In the genomic region with DNA sequence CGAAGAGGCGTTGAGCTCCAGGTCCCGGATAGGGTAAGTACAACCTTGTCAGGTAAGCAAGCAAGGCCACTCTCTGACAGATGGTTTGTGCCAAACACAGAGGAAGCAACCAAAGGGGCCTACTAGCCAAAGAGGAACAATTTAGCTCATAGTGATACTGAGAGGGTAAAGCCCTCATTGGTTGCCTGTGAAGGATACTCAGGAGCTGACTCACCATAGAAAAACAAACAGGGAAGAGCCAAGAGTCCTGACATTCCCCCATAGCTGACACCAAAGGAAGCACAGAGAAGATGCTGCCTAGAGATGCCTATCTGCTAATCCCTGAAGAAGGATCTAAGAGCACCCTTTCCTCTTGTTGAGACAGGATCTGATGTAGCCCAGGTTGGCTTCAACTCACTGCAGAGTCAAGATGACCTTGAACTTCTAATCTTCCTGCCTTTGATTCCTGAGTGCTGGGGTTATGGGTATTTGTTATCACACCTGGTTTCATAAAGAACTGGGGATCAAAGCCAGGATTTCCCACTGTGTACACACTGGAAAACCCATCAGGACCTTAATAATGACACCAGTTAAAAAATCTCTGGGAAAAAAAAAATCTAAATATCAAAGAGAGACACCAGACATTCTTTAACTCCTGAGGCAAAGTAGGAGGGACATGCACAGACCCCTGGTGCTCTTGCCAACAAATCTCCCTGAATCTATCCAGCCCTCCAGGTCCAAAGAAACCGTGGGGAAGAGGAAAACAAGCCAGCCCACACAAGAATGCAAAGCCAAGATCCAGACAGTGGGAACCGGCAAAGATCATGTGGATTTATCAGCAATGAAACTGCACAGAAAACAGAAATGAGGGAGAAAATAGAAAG, we compare ENCODE assay signal across 14 mouse cellular contexts. TPM values are rescaled to one million over a fixed set of nuclear protein-coding genes. Genes with fewer than 3 reads are reported as not detected.
A peak's percentile ranks its signal among the peaks of the same experiment; 100 is the strongest.
DNase-seq lines count a peak whose midpoint lies in the region; ATAC-seq and TF ChIP-seq lines count a peak whose summit lies in the region.
"Had no signal": no experiment of that assay in that cellular context is flagged by ENCODE, and none has a peak within 500 bp of the region (broad histone marks: within the 10 kb centered on the region; RNA-seq: fewer than 3 reads in every experiment).

No protein-coding gene starts in this region.

- H3K36me3 ChIP-seq in lung, embryonic 14.5 days (ENCODE audit: insufficient read depth), result 0 out of 2 replicates have a peak, but pooled peaks cover 3% of the 10 kb centered on the region
- 0 out of 2 replicates have a peak, but pooled peaks cover 5% of the 10 kb centered on the region for H3K36me3 ChIP-seq in small intestine, adult 2 months (ENCODE audit: control insufficient read depth, insufficient read depth, low read length)
- H3K36me3 ChIP-seq in forebrain, embryonic 10.5 days (replicated peaks), result no peaks in the 10 kb centered on the region
- H3K36me3 ChIP-seq: embryonic facial prominence, embryonic 12.5 days; G1E had no signal

- H3K4me1 ChIP-seq in lung, embryonic 14.5 days (ENCODE audit: insufficient read depth), result no peaks in the 10 kb centered on the region
- H3K4me1 ChIP-seq in small intestine, adult 2 months (ENCODE audit: control insufficient read depth, insufficient read depth, insufficient read length, low read length), result peaks cover 3% of the 10 kb centered on the region; the same call in 1 of the 2 replicates
- 0 out of 2 replicates have a peak, but pooled peaks cover 4% of the 10 kb centered on the region for H3K4me1 ChIP-seq in forebrain, embryonic 10.5 days

- H3K9me3 ChIP-seq in lung, embryonic 14.5 days (ENCODE audit: low read depth, low read length), result no peaks in the 10 kb centered on the region
- H3K9me3 ChIP-seq in forebrain, embryonic 10.5 days, result no peaks in the 10 kb centered on the region
- H3K9me3 ChIP-seq: embryonic facial prominence, embryonic 12.5 days; G1E had no signal

- no peak for ATAC-seq in lung, embryonic 14.5 days (ENCODE audit: insufficient read depth)
- ATAC-seq: midbrain, embryonic 16.5 days had no signal

- H3K4me3 ChIP-seq in lung, embryonic 14.5 days (ENCODE audit: low read depth, low read length), result no peak overlapping the region
- no peak overlapping the region for H3K4me3 ChIP-seq in small intestine, adult 2 months (ENCODE audit: low read depth, low read length)
- no peak overlapping the region for H3K4me3 ChIP-seq in forebrain, embryonic 10.5 days
- H3K4me3 ChIP-seq: embryonic facial prominence, embryonic 12.5 days had no signal

- H3K9ac ChIP-seq in lung, embryonic 14.5 days, result no peak overlapping the region
- H3K9ac ChIP-seq: embryonic facial prominence, embryonic 12.5 days had no signal

- H3K4me2 ChIP-seq in lung, embryonic 14.5 days, result no peak overlapping the region
- H3K4me2 ChIP-seq: embryonic facial prominence, embryonic 12.5 days had no signal

- TF ChIP-seq CTCF in lung, embryonic 14.5 days (IDR thresholded peaks at IDR 0.05; ENCODE audit: low read depth), result no peak
- TF ChIP-seq CTCF in small intestine, adult 2 months (IDR thresholded peaks at IDR 0.05; ENCODE audit: extremely low read depth, insufficient read length, insufficient replicate concordance, low read depth, low read length), result no peak

- WGBS in lung, embryonic 14.5 days, result 55% methylated on average over 5 of the region's 5 CpGs
- WGBS in small intestine, adult 2 months, result 71% methylated on average over 5 of the region's 5 CpGs
- 80% methylated on average over 5 of the region's 5 CpGs for WGBS in forebrain, embryonic 10.5 days

- H3K27ac ChIP-seq in lung, embryonic 14.5 days (ENCODE audit: low read depth), result peak overlapping the region; percentile 69
- H3K27ac ChIP-seq in small intestine, adult 2 months (ENCODE audit: insufficient read depth, low read depth, low read length), result peak overlapping the region; percentile 35; the same call in 1 of the 2 replicates
- no peak overlapping the region for H3K27ac ChIP-seq in forebrain, embryonic 10.5 days
- H3K27ac ChIP-seq: embryonic facial prominence, embryonic 12.5 days had no signal

- H3K27me3 ChIP-seq in lung, embryonic 14.5 days (ENCODE audit: insufficient read depth, low read length), result no peaks in the 10 kb centered on the region
- H3K27me3 ChIP-seq in small intestine, adult 2 months (ENCODE audit: control insufficient read depth, insufficient read depth, low read length), result no peaks in the 10 kb centered on the region
- H3K27me3 ChIP-seq in forebrain, embryonic 10.5 days (ENCODE audit: poor library complexity, severe bottlenecking), result no peaks in the 10 kb centered on the region
- H3K27me3 ChIP-seq: embryonic facial prominence, embryonic 12.5 days had no signal

- TF ChIP-seq POLR2A in small intestine, adult 2 months (IDR thresholded peaks at IDR 0.05; ENCODE audit: low read depth, low read length), result no peak

- intact Hi-C loops in heart, postnatal 25 days (cut with DNase I), result no loop called here

- peak; percentile 33 to 38 for DNase-seq in heart, adult 18-20 months
- DNase-seq in heart, postnatal 25 days (ENCODE audit: low spot score), result no peak
- no peak for DNase-seq in lung, embryonic 14.5 days
- no peak for DNase-seq in lung, postnatal 25 days (ENCODE audit: low spot score)
- DNase-seq in NIH3T3 (ENCODE audit: low read depth), result peak; percentile 62
- no peak for DNase-seq in ovary, postnatal 10 days (ENCODE audit: low spot score)
- DNase-seq in forebrain, embryonic 10.5 days (ENCODE audit: extremely low spot score, low spot score), result no peak
- DNase-seq: kidney, adult 9 months had no signal

RNA-seq across cellular contexts. Expression of gene Gm10974, which starts 3.6 kb away (rescaled TPM):
- total RNA-seq in heart, adult 18-20 months (2021), result not detected
- total RNA-seq in heart, postnatal 25 days (2021), result not detected
- polyA plus RNA-seq in lung, embryonic 14.5 days (2014; fragmentation: Nextera tagmentation; extraction: Ambion mirVana), result not detected in 2 replicates
- not detected in 2 replicates for polyA plus RNA-seq in small intestine, adult 2 months (2012; rRNA removed)
- polyA plus RNA-seq in forebrain, embryonic 10.5 days (2016; fragmentation: Nextera tagmentation; extraction: Ambion mirVana), result not detected in 2 replicates
- total RNA-seq: G1E; gastrocnemius, adult 18-20 months had no signal
- polyA plus RNA-seq: embryonic facial prominence, embryonic 12.5 days; G1E; midbrain, embryonic 16.5 days; stomach, embryonic 14.5 days had no signal

RNA-seq across cellular contexts. Expression of gene Lrrk1, which starts 18.8 kb away (rescaled TPM):
- 10 to 100 TPM in 1 of 2 experiments, 1 to 10 TPM in 1; 9.6 to 10.1 TPM for total RNA-seq in heart, adult 18-20 months (2021)
- total RNA-seq in heart, postnatal 25 days (2021), result 10 to 100 TPM in 1 of 2 experiments, 1 to 10 TPM in 1; 9.9 to 10.5 TPM
- polyA plus RNA-seq in lung, embryonic 14.5 days (2014; fragmentation: Nextera tagmentation; extraction: Ambion mirVana), result 23.3 and 25.8 TPM in 2 replicates
- polyA plus RNA-seq in small intestine, adult 2 months (2012; rRNA removed), result 18.9 and 23.1 TPM in 2 replicates
- polyA plus RNA-seq in forebrain, embryonic 10.5 days (2016; fragmentation: Nextera tagmentation; extraction: Ambion mirVana), result 5.8 TPM in 2 replicates
- polyA plus RNA-seq: G1E had no signal

RNA-seq across cellular contexts. Expression of gene Aldh1a3, which starts 58.0 kb away (rescaled TPM):
- 1 to 10 TPM in 1 of 2 experiments, under 1 TPM in 1; 0.84 to 1.1 TPM for total RNA-seq in heart, adult 18-20 months (2021)
- total RNA-seq in heart, postnatal 25 days (2021), result 1 to 10 TPM in 1 of 2 experiments, under 1 TPM in 1; 0.87 to 1.2 TPM
- polyA plus RNA-seq in lung, embryonic 14.5 days (2014; fragmentation: Nextera tagmentation; extraction: Ambion mirVana), result 1.4 and 1.5 TPM in 2 replicates
- polyA plus RNA-seq in small intestine, adult 2 months (2012; rRNA removed), result 7.1 and 11.1 TPM in 2 replicates
- polyA plus RNA-seq in forebrain, embryonic 10.5 days (2016; fragmentation: Nextera tagmentation; extraction: Ambion mirVana), result 30.4 and 30.6 TPM in 2 replicates
- polyA plus RNA-seq: G1E had no signal

Comparison
In these comparisons a context has a peak if more than half of its experiments do, and no peak if none do; other contexts are left out.
1. DNase-seq: peak in heart, adult 18-20 months (2 of 2) and NIH3T3 (single experiment); none in heart, postnatal 25 days (single experiment), lung, embryonic 14.5 days (single experiment), lung, postnatal 25 days (single experiment), ovary, postnatal 10 days (single experiment) and forebrain, embryonic 10.5 days (single experiment).